Comparison of ENCODE assay signal across 11 mouse cellular contexts in genomic region chr5:19611788-19612187, GRCm38 (mm10).
"Had no signal": no experiment of that assay in that cellular context is flagged by ENCODE, and none has a peak within 500 bp of the region (broad histone marks: within the 10 kb centered on the region; RNA-seq: fewer than 3 reads in every experiment).

No protein-coding gene starts in this region.

- ATAC-seq: midbrain, embryonic 16.5 days had no signal

- DNase-seq: lung, adult 18-20 months; lung, embryonic 14.5 days; lung, postnatal 10 days; lung, postnatal 4 days; midbrain, embryonic 14.5 days; retina, postnatal 1 day; right cerebral cortex, adult 18-20 months; thymus, adult 2 months; thymus, postnatal 25 days; thymus, postnatal 4 days had no signal
